In genomic region chr5:32830054-32830453, GRCm38 (mm10) we compare ENCODE assay signal across 24 mouse cellular contexts. TPM values are rescaled to one million over a fixed set of nuclear protein-coding genes. Genes with fewer than 3 reads are reported as not detected.
"Had no signal": no experiment of that assay in that cellular context is flagged by ENCODE, and none has a peak within 500 bp of the region (broad histone marks: within the 10 kb centered on the region; RNA-seq: fewer than 3 reads in every experiment).

No protein-coding gene starts in this region.

- H3K27ac ChIP-seq: lung, embryonic 15.5 days; macrophage; midbrain, embryonic 13.5 days; midbrain, embryonic 15.5 days; neural tube, embryonic 13.5 days; neural tube, embryonic 15.5 days; stomach, embryonic 15.5 days; stomach, postnatal 0 days had no signal

- DNase-seq: liver, postnatal 0 days; lung, adult 2 months; lung, postnatal 14 days; lung, postnatal 36 days; retina, postnatal 1 day; right cerebral cortex, adult 18-20 months; right cerebral cortex, postnatal 25 days; thymus, adult 18-20 months; thymus, postnatal 14 days; thymus, postnatal 36 days had no signal

- H3K4me1 ChIP-seq: lung, embryonic 15.5 days; midbrain, embryonic 13.5 days; midbrain, embryonic 15.5 days; neural tube, embryonic 13.5 days; neural tube, embryonic 15.5 days; stomach, embryonic 15.5 days had no signal

- H3K4me3 ChIP-seq: lung, embryonic 15.5 days; megakaryocyte, embryonic 14.5 days; midbrain, embryonic 13.5 days; midbrain, embryonic 15.5 days; neural tube, embryonic 13.5 days; neural tube, embryonic 15.5 days; stomach, embryonic 15.5 days had no signal

RNA-seq across cellular contexts. Expression of gene Gm20671, which starts 3.1 kb away (rescaled TPM):
- polyA plus RNA-seq: liver, postnatal 0 days; lung, embryonic 15.5 days; lung, postnatal 0 days; macrophage; midbrain, embryonic 11.5 days; midbrain, embryonic 13.5 days; midbrain, embryonic 15.5 days; midbrain, postnatal 0 days; neural tube, embryonic 11.5 days; neural tube, embryonic 13.5 days; neural tube, embryonic 15.5 days; stomach, embryonic 15.5 days; stomach, postnatal 0 days; thymus, postnatal 0 days had no signal
